Mouse (Mus musculus): ENCODE measurements at regions not wholly inside any gene's neighbourhood (a gene's known extent, or its start where the extent isn't known, plus 50 kb on each side); places are given as distances from the start of the nearest gene placed in this dataset.

DNA sequence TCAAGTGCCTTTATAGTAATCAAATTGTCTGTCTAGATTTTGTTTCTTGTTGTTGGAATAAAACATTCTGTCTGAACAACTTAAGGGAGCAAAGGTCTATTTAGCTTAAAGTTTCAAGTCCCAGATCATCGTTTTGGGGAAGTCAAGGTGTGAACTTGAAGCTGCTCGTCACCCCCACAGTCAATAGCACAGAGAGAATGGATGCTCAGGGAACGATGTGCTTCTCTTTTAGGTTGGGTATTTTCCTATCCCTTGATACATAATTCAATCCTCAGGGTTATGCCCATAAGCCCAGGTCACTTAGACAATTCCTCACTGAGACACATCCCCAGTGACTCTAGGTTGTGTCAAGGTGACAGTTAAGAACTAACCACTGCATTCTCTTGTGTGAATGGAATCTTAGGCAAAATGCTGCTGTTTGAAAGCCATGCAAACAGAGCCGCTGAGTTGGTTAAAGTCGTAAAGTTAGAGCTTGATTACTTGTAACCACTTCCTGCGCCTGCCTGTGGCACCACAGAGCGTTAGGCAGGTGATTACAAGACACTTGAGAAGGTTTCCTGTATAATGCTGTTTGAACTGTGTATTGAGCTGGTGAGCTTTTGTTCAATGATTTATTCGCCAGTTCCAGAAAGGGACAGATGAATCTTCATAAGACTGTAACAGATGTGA, 170.2 kb downstream of the Btg1 start:
- no peak for DNase-seq (ENCODE audit: low spot score)

DNA sequence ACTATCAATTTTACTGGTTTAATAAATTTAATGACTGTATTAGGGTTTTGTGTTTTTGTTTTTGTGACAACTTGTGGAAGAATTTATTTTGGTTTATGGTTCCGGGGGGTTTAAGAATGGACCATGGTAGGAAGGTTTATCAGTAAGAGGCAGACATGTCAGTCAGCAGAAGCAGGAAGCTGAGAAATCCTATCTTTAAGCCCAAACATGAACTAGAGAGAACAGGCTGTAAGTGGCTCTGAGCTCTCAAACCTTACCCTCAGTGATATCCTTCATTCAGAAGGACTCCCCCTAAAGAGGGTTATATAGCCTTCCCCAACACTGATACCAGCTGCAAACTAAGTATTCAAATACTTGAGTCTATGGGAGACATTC, 170.8 kb downstream of the Btg1 start:
- no peak for DNase-seq (ENCODE audit: low spot score)

DNA sequence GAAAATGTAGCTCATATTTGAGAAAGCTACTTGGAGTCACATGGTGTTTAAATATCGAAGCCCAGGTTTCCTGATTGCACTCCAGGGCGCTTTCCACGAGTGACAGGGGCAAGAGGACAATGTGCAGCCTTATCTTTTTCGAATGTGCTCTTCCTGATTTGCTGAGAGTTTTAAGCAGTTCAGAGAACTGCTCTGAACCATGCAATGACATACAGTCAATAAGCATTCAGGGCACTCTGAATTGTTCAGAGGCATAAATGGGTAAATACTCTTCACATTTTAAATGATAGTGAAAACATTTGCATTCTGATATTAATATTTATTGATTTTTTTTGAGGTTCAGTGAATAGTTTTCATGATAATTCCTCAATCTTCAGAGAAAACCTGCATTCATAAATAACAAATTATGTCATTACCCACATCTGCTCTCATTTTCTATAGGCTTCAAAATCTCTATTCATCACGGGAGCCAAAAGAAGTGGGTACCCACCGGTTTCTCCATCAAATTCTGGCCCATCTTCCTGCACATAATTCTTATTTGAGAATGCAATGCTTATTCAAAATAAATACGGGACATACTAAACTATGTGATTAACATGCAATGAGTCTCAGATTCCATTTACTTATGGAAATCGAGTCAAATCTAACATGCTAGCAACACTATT, 171.7 kb downstream of the Btg1 start:
- DNase-seq (ENCODE audit: low spot score) = no peak

DNA sequence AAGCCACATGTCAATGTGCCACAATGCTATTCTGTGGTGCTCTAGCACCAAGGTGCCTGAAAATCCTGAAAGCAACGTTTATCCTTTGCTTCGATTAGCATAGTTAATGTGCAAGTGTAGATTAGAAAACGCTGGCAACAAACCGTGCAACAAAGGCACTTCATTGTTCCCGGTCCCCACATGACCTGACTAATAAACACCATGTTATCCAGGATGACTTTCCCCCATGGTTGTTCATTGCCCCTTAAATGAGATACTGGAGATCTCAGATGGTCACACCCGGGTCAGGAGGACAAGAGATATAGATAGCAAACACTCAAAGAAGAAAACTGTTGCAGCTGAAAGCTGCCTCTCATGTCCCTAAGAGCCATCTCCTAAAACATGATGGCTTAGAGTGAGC, 180.3 kb downstream of the Btg1 start:
- no peak for DNase-seq (ENCODE audit: low spot score)

DNA sequence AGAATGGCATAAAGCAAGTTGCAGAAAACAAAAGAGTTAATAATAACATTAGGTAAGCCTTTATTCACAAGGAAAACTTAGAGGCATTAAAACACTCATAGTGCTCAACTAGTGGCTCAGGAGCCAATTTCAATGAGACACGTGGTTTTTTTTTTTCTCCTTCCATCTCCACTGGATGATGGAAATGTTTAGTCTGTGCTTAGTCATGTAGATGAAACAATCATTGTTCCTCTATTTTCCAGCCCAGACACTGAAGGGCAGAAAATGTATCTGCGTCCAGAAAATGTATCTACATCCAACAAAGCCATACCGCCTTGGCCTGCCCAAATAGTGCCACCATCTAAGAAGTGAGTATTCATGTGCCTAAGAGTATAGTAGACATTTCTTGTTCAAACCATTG, 184.0 kb downstream of the Btg1 start:
- DNase-seq (ENCODE audit: low spot score) = no peak

DNA sequence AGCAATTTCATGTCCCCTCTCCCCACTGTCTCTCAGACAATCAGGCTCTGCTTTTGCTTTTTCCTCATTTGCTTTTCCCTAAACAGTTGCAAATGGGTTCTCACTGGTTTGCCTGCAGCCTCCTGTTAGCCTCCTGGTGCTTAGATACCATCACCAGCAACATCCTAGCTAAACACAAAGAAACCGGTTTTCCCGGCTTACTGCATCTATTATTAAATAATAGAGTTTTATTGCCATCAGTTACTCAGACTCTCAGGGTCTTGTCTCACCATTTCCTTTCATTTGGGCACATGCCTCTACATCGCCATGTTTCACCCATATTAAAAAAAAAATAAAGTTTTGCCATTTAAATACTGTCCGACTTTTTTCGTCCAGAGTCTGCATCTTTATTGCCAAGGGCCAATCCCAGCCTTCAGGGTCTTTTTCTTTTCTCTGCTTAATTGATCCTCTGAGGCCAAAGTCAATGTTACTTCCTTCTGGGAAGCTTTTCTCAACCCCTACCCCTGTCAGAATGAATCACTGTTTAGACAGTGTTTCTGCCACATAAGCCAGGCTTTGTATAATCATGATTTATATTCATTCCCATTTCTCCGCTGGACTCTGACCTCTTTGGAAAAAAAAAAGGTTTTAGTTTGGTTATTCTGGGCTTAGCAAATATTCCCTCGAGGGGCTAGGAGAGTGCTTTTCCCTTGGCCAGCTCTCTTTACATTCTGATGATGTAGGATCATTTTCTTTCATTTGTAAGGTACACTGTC, 187.4 kb downstream of the Btg1 start:
- DNase-seq (ENCODE audit: low spot score) = no peak

DNA sequence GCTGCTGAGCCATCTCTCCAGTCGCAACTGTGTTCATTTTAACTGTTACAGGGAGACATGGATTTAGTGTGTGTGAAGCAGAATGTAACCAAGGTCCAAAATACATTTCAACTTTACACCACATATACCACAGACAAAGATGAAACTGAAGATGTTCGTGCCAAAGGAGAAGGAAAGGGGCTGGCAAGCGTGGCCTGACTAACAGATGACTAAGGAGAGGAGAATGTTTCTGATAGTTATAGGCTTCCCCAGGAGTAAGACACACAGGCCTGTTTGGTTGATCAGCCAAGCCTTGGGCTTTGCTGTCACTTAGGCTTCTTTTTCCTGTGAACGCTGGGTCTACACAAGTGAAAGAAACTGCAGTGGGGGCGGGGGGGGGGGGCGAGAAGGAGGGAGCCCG, 189.8 kb downstream of the Btg1 start:
- DNase-seq (ENCODE audit: low spot score) = no peak

DNA sequence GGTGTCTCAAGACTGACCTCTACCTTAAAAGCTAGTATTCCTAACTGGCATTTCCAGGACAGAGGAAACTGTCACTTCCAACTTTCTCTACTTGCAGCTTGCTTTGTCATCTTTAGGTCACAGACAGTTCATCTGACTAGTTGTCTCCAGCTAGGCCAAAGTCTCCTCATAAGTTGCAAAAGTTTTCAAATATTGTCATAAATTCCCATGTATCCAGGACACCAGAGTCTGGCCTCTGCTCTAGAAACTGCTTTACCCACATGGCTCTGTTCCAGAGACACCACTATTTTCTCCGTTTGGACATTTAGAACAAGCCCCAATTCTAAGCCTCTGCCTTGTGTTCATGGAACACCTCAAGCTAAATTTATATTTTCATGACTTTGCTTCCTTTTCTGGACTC, 205.0 kb downstream of the Btg1 start:
- no peak for DNase-seq (ENCODE audit: low spot score)

DNA sequence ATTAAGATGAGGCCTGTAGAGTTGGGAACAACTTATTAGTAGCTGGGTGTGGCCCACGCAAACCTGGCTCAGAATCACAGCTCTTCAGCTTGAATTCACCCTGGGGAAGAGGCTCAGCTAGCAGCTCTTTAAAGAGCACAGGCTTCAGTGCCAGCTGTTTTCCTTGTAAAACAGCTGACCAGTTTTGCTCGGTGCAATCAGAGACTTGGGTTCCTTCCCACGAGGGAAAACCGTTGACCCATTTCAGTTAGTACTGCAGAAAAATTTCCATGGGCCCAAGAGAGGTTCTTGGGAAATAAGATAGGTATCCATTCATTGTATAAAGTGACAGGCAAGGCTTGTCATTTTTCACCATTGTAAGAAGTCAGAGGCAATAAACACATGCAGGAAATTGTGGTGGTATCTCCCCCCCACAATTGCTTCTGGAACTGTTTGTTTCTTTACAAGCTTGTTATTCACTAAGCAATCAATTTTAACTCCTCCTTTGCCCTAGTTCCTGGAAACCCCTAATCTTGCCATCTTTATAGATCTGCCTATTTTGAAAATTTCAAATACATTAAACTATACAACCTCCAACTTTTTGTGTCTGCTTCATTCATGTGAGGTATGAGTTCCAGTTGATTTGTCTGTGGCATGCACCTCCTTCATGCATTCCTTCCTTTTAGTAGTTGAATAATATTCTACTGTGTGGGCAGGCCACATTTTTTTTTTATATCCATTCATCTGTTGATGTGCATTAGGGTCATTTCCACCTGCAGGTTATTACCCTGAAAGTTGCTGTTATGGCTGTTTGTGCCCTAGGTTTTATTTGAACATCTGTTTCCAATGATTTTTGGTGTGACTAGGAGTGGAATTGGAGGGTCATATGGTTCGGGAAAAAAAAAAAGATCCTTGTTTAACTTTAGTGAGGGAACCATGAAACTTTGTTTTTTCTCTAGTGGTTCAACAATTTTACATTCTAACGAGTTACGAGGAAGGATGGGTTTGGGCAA, 205.8 kb downstream of the Btg1 start:
- no peak for DNase-seq (ENCODE audit: low spot score)

DNA sequence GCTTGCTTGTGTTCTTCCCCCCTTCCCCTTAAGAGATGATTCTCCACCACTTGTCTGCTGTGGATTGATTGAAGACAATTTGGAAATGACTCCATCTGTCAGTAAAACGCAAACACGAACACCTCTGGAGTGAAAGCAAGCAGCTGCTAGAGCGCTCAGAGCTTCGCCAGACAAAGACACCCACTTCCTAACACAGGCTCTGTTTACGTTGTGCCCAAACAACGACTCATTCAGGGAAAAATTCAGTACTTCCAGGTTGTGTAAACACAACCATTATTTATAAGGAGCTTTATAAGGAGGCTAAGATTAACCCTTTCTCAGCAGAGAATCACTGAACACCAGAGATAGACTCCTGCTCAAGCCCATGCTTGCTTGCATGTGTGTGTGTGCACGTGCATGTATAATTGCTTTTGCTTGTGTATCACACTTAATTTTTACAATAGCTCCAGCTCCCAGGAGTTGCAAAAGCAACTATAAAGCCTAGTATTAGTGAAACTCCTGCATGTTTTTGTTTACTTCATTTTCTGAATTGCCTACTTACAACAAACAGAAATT, 209.5 kb downstream of the Btg1 start:
- no peak for DNase-seq (ENCODE audit: low spot score)

DNA sequence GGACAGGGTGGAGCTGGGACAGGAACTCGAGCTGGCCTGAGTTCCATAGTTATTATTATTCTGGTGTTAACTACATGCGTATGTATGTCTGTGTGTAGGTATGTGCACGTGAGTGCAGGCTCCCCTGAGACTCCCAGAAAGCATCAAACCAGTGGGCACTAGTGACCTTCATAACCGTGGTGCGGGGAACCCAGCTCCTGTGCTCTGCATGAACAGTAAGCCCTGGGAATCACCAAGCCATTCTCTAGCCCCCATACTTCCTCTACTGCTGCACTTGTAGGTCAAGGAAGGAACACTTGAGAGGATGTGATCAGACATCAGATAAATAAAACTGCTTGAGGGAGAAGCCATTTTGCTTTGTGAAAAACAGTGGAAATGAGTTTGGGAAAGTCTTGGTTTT, 211.2 kb downstream of the Btg1 start:
- no peak for DNase-seq (ENCODE audit: low spot score)

DNA sequence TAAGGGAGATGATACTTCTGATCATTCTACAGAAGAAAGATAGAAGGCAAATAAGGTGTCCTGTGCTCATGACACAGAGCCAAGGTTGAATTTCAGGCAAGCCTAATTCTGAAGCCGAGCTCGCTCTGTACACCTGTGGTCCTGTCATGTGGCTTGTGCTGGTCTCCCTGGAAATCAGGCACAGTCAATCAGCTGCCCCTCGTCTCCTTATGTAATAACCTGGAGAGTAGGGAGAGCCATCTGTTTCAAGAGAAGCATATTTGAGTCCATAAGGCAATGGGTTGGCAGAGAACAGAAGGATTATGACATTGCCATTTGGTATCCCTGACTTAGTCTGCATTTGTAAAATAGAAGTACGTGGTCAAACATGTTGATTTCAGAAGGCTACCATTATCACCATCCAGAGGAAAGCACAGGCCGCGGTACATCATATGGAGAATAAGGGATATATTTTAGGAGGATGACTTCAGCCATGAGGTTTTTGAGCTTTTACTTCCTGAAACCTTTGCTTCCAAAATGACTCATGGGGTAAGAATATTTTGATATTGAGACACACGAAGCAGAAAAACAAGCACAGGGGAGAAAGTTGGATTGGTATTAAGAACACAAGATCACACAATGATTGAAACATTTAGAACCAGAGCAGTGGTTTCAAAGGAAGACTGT, 211.9 kb downstream of the Btg1 start:
- DNase-seq (ENCODE audit: low spot score) = no peak

DNA sequence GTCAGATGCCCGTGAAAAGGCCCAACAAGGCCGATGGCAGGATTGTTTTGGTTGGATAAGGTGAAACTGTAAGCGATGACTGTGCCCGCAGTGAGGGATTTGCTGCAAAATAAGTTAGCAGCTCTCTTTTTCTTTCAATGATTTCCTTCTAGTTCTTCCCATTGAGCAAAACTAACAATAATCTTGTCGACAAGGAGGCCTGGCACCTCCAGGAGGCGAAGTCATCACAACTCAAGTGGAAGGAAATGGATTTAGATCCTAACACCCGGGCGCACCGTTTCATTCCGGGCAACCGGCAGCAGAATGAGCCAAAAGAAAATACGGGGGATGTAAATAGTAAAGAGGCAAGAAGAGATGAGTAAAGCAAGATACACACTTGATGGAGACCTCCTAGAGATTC, 214.3 kb downstream of the Btg1 start:
- DNase-seq (ENCODE audit: low spot score) = no peak

DNA sequence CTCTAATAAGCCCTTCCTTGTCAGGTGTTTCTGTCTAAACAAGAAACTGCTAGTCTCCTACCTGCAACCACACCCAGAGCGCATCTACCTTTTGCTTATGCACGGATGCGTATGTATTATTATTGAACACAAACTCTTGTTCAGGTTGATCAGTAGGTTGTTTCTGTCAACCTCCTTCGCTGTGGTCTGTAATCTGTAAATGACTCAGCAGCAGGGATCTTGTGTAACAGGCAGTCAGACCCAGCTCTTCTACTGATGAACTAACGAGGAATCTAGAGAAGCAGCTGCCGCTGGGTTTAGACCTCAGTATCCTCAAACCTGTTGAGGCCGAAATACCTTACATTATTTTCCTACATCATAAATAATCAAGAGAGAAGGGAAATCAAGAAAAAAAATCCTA, 220.4 kb downstream of the Btg1 start:
- DNase-seq (ENCODE audit: low spot score) = no peak

DNA sequence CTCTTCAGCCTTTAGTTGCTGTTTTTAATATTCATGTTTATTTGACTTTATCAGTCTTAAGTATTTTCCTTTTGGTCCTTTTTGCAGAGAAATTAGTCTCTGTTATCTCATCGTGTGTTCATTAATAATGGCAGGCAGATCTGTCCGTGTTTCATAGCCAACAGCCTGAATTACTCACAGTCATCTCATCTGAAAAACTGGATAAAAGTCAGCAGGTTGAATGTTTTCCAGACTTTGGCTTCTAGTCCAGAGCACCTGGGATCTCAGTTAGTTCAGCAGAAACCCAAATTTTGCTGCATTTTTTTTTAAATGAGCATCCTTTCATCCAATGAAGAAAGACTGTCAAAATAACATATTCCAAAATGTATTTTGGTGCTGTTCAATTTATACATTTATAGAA, 224.3 kb downstream of the Btg1 start:
- no peak for DNase-seq (ENCODE audit: low spot score)

DNA sequence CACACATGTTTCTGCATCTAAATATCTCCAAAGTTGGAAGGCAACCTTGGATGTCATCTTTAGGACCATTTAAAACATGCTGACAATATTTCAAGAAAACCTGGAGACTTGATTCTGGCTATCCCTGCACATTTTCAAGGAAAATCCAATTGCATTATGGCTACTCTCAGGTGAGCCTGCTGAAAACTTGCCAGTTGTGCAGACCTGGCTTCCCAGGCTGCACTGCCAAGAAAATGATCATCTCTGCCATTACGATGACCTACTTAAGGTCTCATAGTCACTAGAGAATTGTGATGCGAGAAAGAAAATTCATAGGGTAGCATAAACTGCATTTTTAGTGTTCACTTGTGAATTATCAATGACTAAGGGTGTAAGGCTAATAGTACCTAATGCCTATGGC, 225.2 kb downstream of the Btg1 start:
- no peak for DNase-seq (ENCODE audit: low spot score)

DNA sequence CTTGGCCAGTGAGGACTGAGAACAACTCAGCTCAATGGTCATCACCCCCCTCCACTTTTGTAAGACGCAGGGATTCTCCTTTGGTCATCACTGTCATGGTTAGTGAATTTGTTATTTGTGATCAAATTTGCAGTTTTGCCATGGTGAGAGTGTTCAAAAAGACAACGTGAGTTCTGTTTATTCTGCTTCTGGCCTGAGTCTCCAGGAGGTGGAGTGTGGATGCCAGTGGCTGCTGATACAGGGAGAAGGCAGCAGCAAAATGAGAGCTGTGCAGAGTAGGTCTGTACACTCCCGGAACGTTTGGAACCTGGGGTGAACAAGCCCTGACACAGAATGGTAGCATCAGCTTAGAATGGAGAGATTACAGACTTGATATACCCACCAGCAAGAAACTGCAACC, 229.1 kb downstream of the Btg1 start:
- no peak for DNase-seq (ENCODE audit: low spot score)

DNA sequence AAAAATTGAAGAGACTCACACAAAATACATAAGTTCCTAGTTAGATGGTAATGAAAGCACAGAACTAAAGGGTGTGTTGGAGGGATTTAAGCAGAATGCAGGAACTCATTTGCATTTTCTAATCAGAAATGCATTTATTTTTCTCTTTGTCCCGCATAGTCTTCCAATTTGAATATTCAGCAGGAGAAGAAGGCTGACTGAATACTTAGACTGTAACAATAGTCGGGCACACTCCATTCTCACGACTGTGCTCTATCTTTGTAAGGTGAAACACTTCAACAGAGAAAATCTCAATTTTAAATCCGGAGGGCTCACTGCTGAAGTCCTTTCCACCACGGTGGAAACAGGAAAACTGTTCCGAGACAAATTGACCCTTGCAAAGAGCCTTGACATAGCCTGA, 230.2 kb downstream of the Btg1 start:
- DNase-seq (ENCODE audit: low spot score) = no peak

DNA sequence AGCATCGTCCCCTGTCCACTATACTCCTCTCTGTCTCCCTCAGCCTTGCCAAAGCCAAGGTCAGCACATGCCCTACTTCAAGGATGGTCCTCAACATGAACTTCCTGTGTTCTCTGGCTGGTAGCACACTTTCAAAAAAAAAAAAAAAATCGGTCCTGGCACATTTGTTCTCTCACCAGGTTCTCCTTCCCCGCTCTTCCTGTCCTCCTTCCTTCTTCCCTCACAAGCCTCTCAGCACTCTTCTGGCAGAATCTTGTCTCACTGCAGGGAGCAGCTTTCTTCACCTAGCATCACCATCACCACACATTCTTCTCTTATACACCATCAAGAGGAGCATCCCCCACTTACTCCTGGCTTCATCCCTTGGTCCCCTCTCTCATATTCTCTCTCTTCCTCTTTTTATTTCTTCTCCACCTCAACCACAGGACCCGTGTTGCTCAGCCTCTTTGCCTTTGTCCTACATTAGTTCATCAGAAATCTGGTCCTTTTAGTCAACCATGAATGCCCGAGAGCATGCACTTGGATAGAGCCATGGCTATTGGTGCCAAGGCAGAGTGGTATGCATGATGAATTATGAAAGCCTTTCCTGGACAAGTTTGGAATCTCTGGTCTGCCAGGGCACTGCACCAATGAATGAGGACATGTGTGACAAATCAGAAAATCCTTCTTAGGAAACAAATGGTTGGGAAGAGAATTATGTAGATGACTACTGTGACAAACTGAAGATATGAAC, 230.8 kb downstream of the Btg1 start:
- no peak for DNase-seq (ENCODE audit: low spot score)

DNA sequence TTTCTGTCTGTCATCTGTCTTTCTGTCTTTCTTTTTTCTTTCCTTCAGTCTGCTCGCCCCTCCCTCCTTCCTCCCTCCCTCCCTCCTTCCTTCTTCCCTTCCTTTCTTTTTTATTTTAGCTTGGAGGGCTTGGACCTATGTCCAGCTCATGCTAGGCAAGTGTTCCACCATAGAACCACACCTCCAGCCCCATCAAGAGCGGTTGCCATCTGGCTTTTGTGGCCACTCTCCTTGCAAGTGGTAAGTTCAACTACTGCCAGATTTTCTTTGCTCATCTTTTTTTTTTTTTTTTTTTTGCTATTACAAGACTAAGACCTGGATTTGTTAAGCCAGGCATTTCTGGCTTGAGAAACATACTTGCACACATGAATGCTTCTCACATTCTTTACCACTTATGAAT, 231.7 kb downstream of the Btg1 start:
- no peak for DNase-seq (ENCODE audit: low spot score)

DNA sequence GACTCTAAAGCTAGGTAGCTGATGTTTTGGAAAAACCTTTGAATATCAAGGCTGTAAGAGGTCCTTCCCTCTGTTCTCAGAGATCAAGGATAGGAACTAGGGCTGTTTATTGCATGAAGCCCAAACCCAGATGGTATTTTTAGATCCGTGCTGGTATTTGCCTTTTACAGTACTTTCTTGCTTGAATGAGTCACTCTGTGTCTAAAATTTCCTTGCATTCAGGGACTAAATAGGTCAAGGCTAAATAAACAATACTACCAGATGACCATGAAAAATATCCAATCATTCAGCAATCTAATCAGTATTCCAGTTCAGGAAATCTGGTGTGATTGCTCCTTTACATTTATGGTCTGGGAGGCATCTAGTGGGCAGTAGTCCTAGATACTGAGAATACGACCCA, 243.6 kb downstream of the Btg1 start:
- no peak for DNase-seq (ENCODE audit: low spot score)
